ENCODE assay signal across 25 mouse cellular contexts in the genomic region with DNA sequence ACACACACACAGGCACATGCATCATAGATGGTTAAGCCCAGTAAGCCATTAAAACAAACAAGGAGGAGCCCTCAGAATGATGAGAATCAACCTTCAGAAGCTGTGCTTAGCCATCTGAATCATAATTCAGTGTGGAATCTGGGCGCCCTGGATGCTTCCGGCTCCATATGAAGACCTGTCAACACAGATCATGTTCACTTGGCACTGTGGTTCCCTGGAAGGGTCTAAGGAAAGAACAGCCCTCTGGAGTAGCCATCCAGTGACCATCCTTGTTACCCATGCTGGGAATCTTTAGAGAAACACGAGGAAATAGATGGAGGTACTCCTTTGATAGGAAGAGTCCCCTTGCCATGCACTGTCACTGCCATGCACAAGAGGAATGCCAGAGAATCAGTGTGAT.
DNase-seq lines count a peak whose midpoint lies in the region; ATAC-seq and TF ChIP-seq lines count a peak whose summit lies in the region.
"Had no signal": no experiment of that assay in that cellular context is flagged by ENCODE, and none has a peak within 500 bp of the region (broad histone marks: within the 10 kb centered on the region; RNA-seq: fewer than 3 reads in every experiment).

No protein-coding gene starts in this region.

- H3K36me3 ChIP-seq in hindbrain, postnatal 0 days (ENCODE audit: insufficient read depth, low read length) = no peaks in the 10 kb centered on the region
- peaks cover under 1% of the 10 kb centered on the region; the same call in 1 of the 2 replicates for H3K36me3 ChIP-seq in hindbrain, embryonic 13.5 days
- H3K36me3 ChIP-seq: forebrain, embryonic 15.5 days had no signal

- H3K4me3 ChIP-seq in hindbrain, postnatal 0 days (ENCODE audit: low read length) = no peak overlapping the region
- H3K4me3 ChIP-seq in hindbrain, embryonic 13.5 days = no peak overlapping the region
- H3K4me3 ChIP-seq: embryonic facial prominence, embryonic 10.5 days; embryonic facial prominence, embryonic 13.5 days; erythroblast, embryonic 14.5 days; forebrain, embryonic 12.5 days; forebrain, embryonic 15.5 days; heart, adult 2 months; heart, embryonic 10.5 days; hindbrain, embryonic 12.5 days had no signal

- H3K4me1 ChIP-seq in hindbrain, postnatal 0 days (ENCODE audit: insufficient read depth, low read length) = peaks cover 5% of the 10 kb centered on the region; the same call in 1 of the 2 replicates
- peaks cover 23% of the 10 kb centered on the region for H3K4me1 ChIP-seq in hindbrain, embryonic 13.5 days (replicated peaks)

- H3K9me3 ChIP-seq in hindbrain, postnatal 0 days (ENCODE audit: low read length) = no peaks in the 10 kb centered on the region
- no peaks in the 10 kb centered on the region for H3K9me3 ChIP-seq in hindbrain, embryonic 13.5 days
- H3K9me3 ChIP-seq: embryonic facial prominence, embryonic 10.5 days; embryonic facial prominence, embryonic 13.5 days; forebrain, embryonic 12.5 days; forebrain, embryonic 15.5 days; heart, embryonic 10.5 days; hindbrain, embryonic 12.5 days had no signal

- TF ChIP-seq CTCF in hindbrain, postnatal 0 days (IDR thresholded peaks at IDR 0.05; ENCODE audit: low read depth) = no peak

- no peak overlapping the region for H3K4me2 ChIP-seq in hindbrain, postnatal 0 days (ENCODE audit: low read depth, low read length)
- no peak overlapping the region for H3K4me2 ChIP-seq in hindbrain, embryonic 13.5 days
- H3K4me2 ChIP-seq: embryonic facial prominence, embryonic 13.5 days; forebrain, embryonic 12.5 days; forebrain, embryonic 15.5 days; hindbrain, embryonic 12.5 days had no signal

- H3K27me3 ChIP-seq in hindbrain, postnatal 0 days (ENCODE audit: insufficient read depth, low read length) = no peaks in the 10 kb centered on the region
- H3K27me3 ChIP-seq in hindbrain, embryonic 13.5 days = no peaks in the 10 kb centered on the region
- H3K27me3 ChIP-seq: embryonic facial prominence, embryonic 13.5 days; forebrain, embryonic 12.5 days; forebrain, embryonic 15.5 days; hindbrain, embryonic 12.5 days; Patski had no signal

- H3K9ac ChIP-seq in hindbrain, postnatal 0 days (replicated peaks; ENCODE audit: low read length) = no peak overlapping the region
- no peak overlapping the region for H3K9ac ChIP-seq in hindbrain, embryonic 13.5 days
- H3K9ac ChIP-seq: embryonic facial prominence, embryonic 13.5 days; forebrain, embryonic 12.5 days; forebrain, embryonic 15.5 days; hindbrain, embryonic 12.5 days had no signal

- H3K27ac ChIP-seq in hindbrain, postnatal 0 days = no peak overlapping the region
- H3K27ac ChIP-seq in hindbrain, embryonic 13.5 days = no peak overlapping the region
- H3K27ac ChIP-seq: embryonic facial prominence, embryonic 10.5 days; embryonic facial prominence, embryonic 13.5 days; forebrain, embryonic 12.5 days; forebrain, embryonic 15.5 days; heart, adult 2 months; heart, embryonic 10.5 days; hindbrain, embryonic 12.5 days had no signal

- 71% methylated on average over 3 of the region's 3 CpGs for WGBS in hindbrain, postnatal 0 days
- 92% methylated on average over 3 of the region's 3 CpGs for WGBS in hindbrain, embryonic 13.5 days

- ATAC-seq in hindbrain, postnatal 0 days = peak; percentile 61
- ATAC-seq in hindbrain, embryonic 13.5 days (ENCODE audit: low FRiP score) = no peak
- ATAC-seq in activated CD4-positive, CD25-positive, alpha-beta regulatory T cell, adult 4 months = no peak
- ATAC-seq: forebrain, embryonic 15.5 days; hindbrain, embryonic 16.5 days; inflammation-experienced regulatory T-cells, adult 6 months; intestine, embryonic 16.5 days; Patski had no signal

- peak; percentile 34 to 40 for DNase-seq in cerebellum, postnatal 10 days
- DNase-seq in cerebellum, adult 9-10 months = no peak
- DNase-seq in hindbrain, postnatal 0 days (ENCODE audit: low spot score) = peak; percentile 22
- peak; percentile 78 for DNase-seq in Muller cell, postnatal 12 days (ENCODE audit: inconsistent ontology term)
- DNase-seq: adrenal gland, adult 2 months; adrenal gland, postnatal 14 days; cerebellum, adult 11-12 months; cerebellum, adult 8-10 months; cerebellum, postnatal 36 days; embryo, embryonic 11 days; gastrocnemius, postnatal 25 days; heart, adult 2 months had no signal
